Mouse (Mus musculus) neutrophil, adult 5-6 weeks (primary cell): Measurements from ENCODE around the gene Trim21. TPM values are rescaled to one million over a fixed set of nuclear protein-coding genes. Genes with fewer than 3 reads are reported as not detected.

ENCODE experiments used
- ATAC-seq: fragments of 151-379, 151-347 bp; 2 replicates; pipeline ENCODE4 v1.8.0; 2017; ENCODE audit warnings: mild to moderate bottlenecking, moderate TSS enrichment; ENCODE audit not compliant: insufficient number of reproducible peaks, poor library complexity, low FRiP score, severe bottlenecking; ENCODE audit errors: extremely low read depth
- total RNA-seq: library from RNA; stranded (forward); fragments of 200-1000 nt; gene quantifications from 2 replicates; pipeline ENCODE4 v1.2.3, GENCODE M21; 2017

Trim21 gene
- total RNA-seq, 1 experiment from 2014 or later, result 48.9 TPM

- ATAC-seq, result no peak
Measured at GRCm38 (mm10) chr7:102509726-102510125, 55.6 kb downstream of the Trim21 start.

DNA sequence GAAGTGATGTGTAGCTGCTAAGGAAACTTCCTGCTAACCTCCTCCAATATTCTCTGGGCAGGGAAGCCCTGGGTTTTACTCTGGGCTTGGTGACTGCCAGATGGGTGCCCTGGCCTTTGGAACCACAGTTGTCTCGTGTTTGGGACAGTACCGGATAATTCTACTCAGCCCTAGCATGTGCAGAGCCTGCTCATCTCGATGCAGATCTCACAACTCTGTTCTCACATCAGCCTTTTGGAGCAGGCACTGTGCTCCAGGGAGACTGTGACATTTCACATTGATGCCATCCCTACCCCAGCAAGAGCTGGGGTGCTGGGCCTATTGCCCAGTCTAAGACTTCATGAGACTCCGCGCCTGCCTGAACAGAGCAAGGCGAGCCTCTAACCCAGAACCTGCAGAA lies 56.6 kb downstream of the Trim21 start:
- ATAC-seq, result no peak

GRCm38 (mm10) chr7:102508066-102508465 lies 57.2 kb downstream of the Trim21 start:
- no peak for ATAC-seq

Other genes with a start within 250 kb of the Trim21 start
- 50.5 and 58.1 TPM in 2 replicates for gene Rrm1, start 123.8 kb downstream of the Trim21 start, total RNA-seq
- gene Olfr543, start 83.8 kb downstream of the Trim21 start, total RNA-seq, result not detected in 2 replicates
- not detected in 2 replicates for gene Olfr544, start 77.2 kb downstream of the Trim21 start, total RNA-seq
- gene Olfr545, start 65.9 kb downstream of the Trim21 start, total RNA-seq, result not detected in 2 replicates
- not detected in 2 replicates for gene Olfr547, start 30.7 kb downstream of the Trim21 start, total RNA-seq
- gene Olfr548-ps1, start 24.6 kb downstream of the Trim21 start, total RNA-seq, result not detected in 2 replicates
- not detected in 2 replicates for gene Olfr549, start 15.6 kb downstream of the Trim21 start, total RNA-seq
- 0.12 TPM in 1 of 2 replicates, not detected in the other for gene Olfr550, start 6.0 kb upstream of the Trim21 start, total RNA-seq
- gene Olfr551, start 26.4 kb upstream of the Trim21 start, total RNA-seq, result not detected in 2 replicates
- gene Olfr552, start 32.3 kb upstream of the Trim21 start, total RNA-seq, result not detected in 2 replicates
- gene Olfr553, start 52.7 kb upstream of the Trim21 start, total RNA-seq, result not detected in 2 replicates
- 0.47 TPM in 1 of 2 replicates, not detected in the other for gene Olfr554, start 72.9 kb upstream of the Trim21 start, total RNA-seq
- not detected in 2 replicates for gene Olfr555, start 93.3 kb upstream of the Trim21 start, total RNA-seq
- not detected in 2 replicates for gene Olfr556, start 99.4 kb upstream of the Trim21 start, total RNA-seq
- gene Trim68, start 121.8 kb upstream of the Trim21 start, total RNA-seq, result 10.6 and 12.5 TPM in 2 replicates
- not detected in 2 replicates for gene Olfr557, start 130.4 kb upstream of the Trim21 start, total RNA-seq
- gene Olfr558, start 136.7 kb upstream of the Trim21 start, total RNA-seq, result not detected in 2 replicates
- not detected in 2 replicates for gene Olfr33, start 153.6 kb upstream of the Trim21 start, total RNA-seq
- gene Olfr559, start 162.0 kb upstream of the Trim21 start, total RNA-seq, result not detected in 2 replicates
- gene Olfr560, start 193.9 kb upstream of the Trim21 start, total RNA-seq, result 0.37 TPM in 1 of 2 replicates, not detected in the other
- gene Olfr78, start 194.0 kb upstream of the Trim21 start, total RNA-seq, result 0.12 TPM in 1 of 2 replicates, not detected in the other
- not detected in 2 replicates for gene Olfr561, start 205.7 kb upstream of the Trim21 start, total RNA-seq
- gene Olfr564, start 238.0 kb upstream of the Trim21 start, total RNA-seq, result not detected in 2 replicates